Mouse (Mus musculus) testis, adult 2 months (tissue): ENCODE measurements at regions not wholly inside any gene's neighbourhood (a gene's known extent, or its start where the extent isn't known, plus 50 kb on each side); places are given as distances from the start of the nearest gene placed in this dataset.

Source experiments
- CTCF ChIP-seq: fragments of 200-500 bp; IDR thresholded peaks from 2 replicates; pipeline ENCODE4 v1.5.1; 2012; ENCODE audit warnings: low read depth, mild to moderate bottlenecking, inconsistent platforms, low read length, moderate library complexity; ENCODE audit not compliant: control insufficient read depth, insufficient read depth, insufficient replicate concordance
- POLR2A ChIP-seq: fragments of 200-500 bp; IDR thresholded peaks from 2 replicates; pipeline ENCODE4 v1.6.1; 2012; ENCODE audit warnings: low read depth, mild to moderate bottlenecking, inconsistent platforms, low read length, moderate library complexity; ENCODE audit not compliant: control insufficient read depth

- TF ChIP-seq POLR2A (no peak), CTCF (no peak)
Measured at GRCm38 (mm10) chr4:53384104-53384503, 56.1 kb upstream of the Slc44a1 start.
